Mouse (Mus musculus) ES-Bruce4 (cell line): ENCODE results near the gene Cyp51. TPM values are rescaled to one million over a fixed set of nuclear protein-coding genes. Genes with fewer than 3 reads are reported as not detected.

Experiments used
- H3K27ac ChIP-seq: 2 replicates; pipeline ENCODE4 v1.5.1; 2012; ENCODE audit warnings: low read length, inconsistent platforms; ENCODE audit not compliant: insufficient read depth
- H3K27me3 ChIP-seq: 2 replicates; pipeline ENCODE4 v1.6.1; 2012; ENCODE audit warnings: mild to moderate bottlenecking, low read length, inconsistent platforms; ENCODE audit not compliant: control insufficient read depth, poor library complexity, insufficient read depth, severe bottlenecking
- H3K36me3 ChIP-seq: 2 replicates; pipeline ENCODE4 v1.6.1; 2012; ENCODE audit warnings: inconsistent platforms, mild to moderate bottlenecking, low read length, moderate library complexity; ENCODE audit not compliant: control insufficient read depth, poor library complexity, insufficient read depth, severe bottlenecking
- H3K4me1 ChIP-seq: one replicate; pipeline ENCODE4 v1.8.1; 2011; ENCODE audit warnings: low read length; ENCODE audit not compliant: control insufficient read depth, insufficient read depth
- H3K4me3 ChIP-seq: 2 replicates; pipeline ENCODE4 v1.5.1; 2011; ENCODE audit warnings: low read depth, mild to moderate bottlenecking, low read length
- H3K9ac ChIP-seq: 2 replicates; pipeline ENCODE4 v1.6.1; 2012; ENCODE audit warnings: low read depth, mild to moderate bottlenecking, inconsistent platforms; ENCODE audit not compliant: poor library complexity, severe bottlenecking
- H3K9me3 ChIP-seq: replicated peaks from 2 replicates; pipeline ENCODE4 v1.6.1; 2012; ENCODE audit warnings: mild to moderate bottlenecking, low read length, inconsistent platforms; ENCODE audit not compliant: control insufficient read depth, poor library complexity, insufficient read depth, severe bottlenecking
- CTCF ChIP-seq: IDR thresholded peaks from one replicate; pipeline ENCODE4 v1.8.1; 2011; ENCODE audit warnings: low read depth, low read length
- EP300 ChIP-seq: IDR thresholded peaks from 2 replicates; pipeline ENCODE4 v1.6.1; 2011; ENCODE audit warnings: low read depth, low read length; ENCODE audit not compliant: insufficient read depth
- POLR2A ChIP-seq: IDR thresholded peaks from one replicate; pipeline ENCODE4 v1.8.1; 2011; ENCODE audit warnings: low read length; ENCODE audit not compliant: insufficient read depth
- polyA plus RNA-seq: library from polyadenylated mRNA; stranded (reverse); fragments of >200 nt; gene quantifications from 2 replicates; pipeline ENCODE4 v1.2.4, GENCODE M21; 2011; ENCODE audit warnings: low read depth; ENCODE audit not compliant: missing spikeins, insufficient read depth, insufficient read length

The Cyp51 gene
- polyA plus RNA-seq, 1 experiment = 72.0 TPM

- no peak overlapping the region for H3K27ac ChIP-seq
- H3K27me3 ChIP-seq = no peaks in the 10 kb centered on the region
- TF ChIP-seq POLR2A (no peak), CTCF (no peak), EP300 (no peak)
- no peaks in the 10 kb centered on the region for H3K4me1 ChIP-seq
- H3K4me3 ChIP-seq = no peak overlapping the region
- H3K9me3 ChIP-seq = peaks cover under 1% of the 10 kb centered on the region; the same call in 1 of the 2 replicates
- peaks cover 29% of the 10 kb centered on the region for H3K36me3 ChIP-seq
- no peak overlapping the region for H3K9ac ChIP-seq
Measured at GRCm38 (mm10) chr5:4080861-4081260, 23.7 kb downstream of the Cyp51 start.

DNA sequence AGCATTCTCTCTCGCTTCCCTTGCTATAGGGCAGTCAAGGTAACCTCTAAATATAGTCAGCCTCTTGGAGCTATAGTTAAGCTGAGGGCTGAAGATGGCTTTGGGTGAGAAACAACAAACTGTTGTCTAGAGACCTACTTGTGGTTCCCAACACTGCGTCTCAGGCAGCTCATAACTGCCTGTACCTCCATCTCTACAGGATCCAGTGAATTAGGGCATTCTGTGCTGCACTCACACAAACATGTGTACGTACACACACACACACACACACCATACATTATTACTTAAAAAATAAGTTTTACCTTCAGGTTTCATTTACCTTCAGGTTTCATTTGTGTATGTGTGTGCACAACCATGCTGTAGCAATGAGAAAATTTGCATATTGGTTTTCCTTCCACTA is 25.5 kb downstream of the Cyp51 start:
- no peak overlapping the region for H3K4me3 ChIP-seq
- H3K4me1 ChIP-seq = no peaks in the 10 kb centered on the region
- H3K27ac ChIP-seq = no peak overlapping the region
- H3K27me3 ChIP-seq = no peaks in the 10 kb centered on the region
- H3K9me3 ChIP-seq = peaks cover 4% of the 10 kb centered on the region; the same call in 1 of the 2 replicates
- TF ChIP-seq EP300 = no peak
- TF ChIP-seq CTCF = no peak
- no peak for TF ChIP-seq POLR2A
- no peak overlapping the region for H3K9ac ChIP-seq
- peaks cover 22% of the 10 kb centered on the region for H3K36me3 ChIP-seq

DNA sequence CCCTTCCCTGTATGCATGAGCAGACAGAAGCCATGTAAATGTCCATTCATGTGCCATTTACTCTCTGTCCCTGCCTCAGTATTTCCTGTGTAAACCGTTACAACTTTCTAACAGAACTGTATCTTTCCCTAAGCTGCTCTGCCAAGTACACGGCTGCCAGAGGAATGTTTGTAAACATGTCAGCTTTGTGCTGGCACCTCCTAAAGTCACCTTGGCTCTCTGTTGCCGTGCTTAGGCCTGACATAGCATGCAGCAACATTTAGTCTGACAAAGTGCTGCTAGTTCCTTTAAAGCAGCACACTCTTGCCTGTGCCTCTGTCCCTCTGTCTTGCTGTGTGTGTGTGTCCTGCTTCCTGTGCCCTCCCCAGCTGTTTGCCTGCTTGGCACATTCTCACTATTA is 37.3 kb downstream of the Cyp51 start:
- H3K4me1 ChIP-seq = no peaks in the 10 kb centered on the region
- H3K36me3 ChIP-seq = no peaks in the 10 kb centered on the region
- TF ChIP-seq CTCF = no peak
- no peak for TF ChIP-seq POLR2A
- TF ChIP-seq EP300 = no peak
- no peak overlapping the region for H3K27ac ChIP-seq
- H3K27me3 ChIP-seq = no peaks in the 10 kb centered on the region
- no peak overlapping the region for H3K9ac ChIP-seq
- H3K4me3 ChIP-seq = no peak overlapping the region
- no peaks in the 10 kb centered on the region for H3K9me3 ChIP-seq

- H3K27me3 ChIP-seq = no peaks in the 10 kb centered on the region
- no peaks in the 10 kb centered on the region for H3K36me3 ChIP-seq
- TF ChIP-seq CTCF = no peak
- no peak for TF ChIP-seq POLR2A
- TF ChIP-seq EP300 = no peak
Measured at GRCm38 (mm10) chr5:4066476-4067115, 38.0 kb downstream of the Cyp51 start.

GRCm38 (mm10) chr5:4060313-4060712 is 44.2 kb downstream of the Cyp51 start:
- H3K9me3 ChIP-seq = no peaks in the 10 kb centered on the region
- no peak overlapping the region for H3K9ac ChIP-seq
- H3K36me3 ChIP-seq = no peaks in the 10 kb centered on the region
- no peaks in the 10 kb centered on the region for H3K4me1 ChIP-seq
- H3K27ac ChIP-seq = no peak overlapping the region
- no peak overlapping the region for H3K4me3 ChIP-seq
- no peak for TF ChIP-seq CTCF
- H3K27me3 ChIP-seq = no peaks in the 10 kb centered on the region

More at GRCm38 (mm10) chr5:4066476-4067115, 38.0 kb downstream of the Cyp51 start:
- no peak overlapping the region for H3K27ac ChIP-seq
- H3K9me3 ChIP-seq = no peaks in the 10 kb centered on the region
- no peak overlapping the region for H3K4me3 ChIP-seq
- H3K4me1 ChIP-seq = no peaks in the 10 kb centered on the region
- H3K9ac ChIP-seq = no peak overlapping the region

GRCm38 (mm10) chr5:4040922-4041321 is 63.6 kb downstream of the Cyp51 start:
- H3K36me3 ChIP-seq = no peaks in the 10 kb centered on the region

More at GRCm38 (mm10) chr5:4040922-4041321, 63.6 kb downstream of the Cyp51 start:
- no peaks in the 10 kb centered on the region for H3K27me3 ChIP-seq
- H3K4me1 ChIP-seq = no peaks in the 10 kb centered on the region
- TF ChIP-seq EP300 (no peak), POLR2A (no peak), CTCF (no peak)
- H3K27ac ChIP-seq = no peak overlapping the region
- H3K4me3 ChIP-seq = no peak overlapping the region
- H3K9ac ChIP-seq = no peak overlapping the region
- H3K9me3 ChIP-seq = no peaks in the 10 kb centered on the region
